Mouse (Mus musculus): Measurements from ENCODE around the gene Kif20b.
A peak's percentile ranks its signal among the peaks of the same experiment; 100 is the strongest.

The Kif20b gene

DNA sequence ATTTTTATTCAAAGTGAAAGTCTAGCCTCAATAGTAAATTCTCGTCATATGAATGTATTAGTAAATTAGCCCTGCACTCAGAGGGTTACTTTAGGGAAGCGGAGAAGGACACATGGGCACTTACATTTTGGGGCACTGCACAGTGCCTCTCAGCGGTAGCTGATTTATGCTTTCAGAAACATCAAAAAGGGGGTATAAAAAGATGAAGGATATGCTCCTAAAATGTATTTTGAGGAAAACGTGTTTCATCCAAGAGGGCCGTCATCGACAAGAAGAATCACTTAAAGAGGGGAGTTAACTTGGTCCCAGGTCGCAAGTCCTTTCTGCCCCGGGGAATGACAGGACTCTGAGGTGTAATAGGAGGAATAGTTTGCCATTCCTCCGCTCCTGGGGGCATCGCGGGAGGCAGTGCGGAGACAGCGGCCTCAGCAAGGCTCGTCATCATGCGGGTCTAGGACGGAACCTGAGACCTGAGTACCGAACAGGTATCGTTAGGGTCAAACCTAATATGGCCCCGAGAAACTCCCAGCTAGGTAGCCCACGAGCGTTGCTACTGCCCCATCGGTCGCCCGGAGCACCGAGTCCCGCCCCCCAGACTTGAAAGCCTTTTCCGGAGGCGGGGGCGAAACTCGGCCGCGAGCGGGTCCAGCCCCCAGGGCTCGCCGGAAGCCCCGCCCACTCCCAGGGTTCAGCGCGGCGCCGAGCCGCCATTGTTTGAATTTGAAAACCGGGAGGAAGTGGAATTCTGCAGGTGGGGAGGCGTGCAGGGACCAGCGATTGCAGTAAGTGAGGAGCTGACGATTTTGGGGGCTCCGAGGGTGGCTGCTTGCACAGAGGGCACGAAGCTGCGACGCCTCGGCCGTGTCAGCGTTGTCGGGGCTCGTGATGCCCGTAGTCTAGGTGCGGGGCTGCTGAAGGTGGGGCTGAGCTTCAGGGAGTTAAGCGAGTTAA lies at the start of gene Kif20b:
Kif20b (plus strand) TSS at position 710 of the 951 bp plus-strand sequence.
- DNase-seq = peak; percentile 79

DNA sequence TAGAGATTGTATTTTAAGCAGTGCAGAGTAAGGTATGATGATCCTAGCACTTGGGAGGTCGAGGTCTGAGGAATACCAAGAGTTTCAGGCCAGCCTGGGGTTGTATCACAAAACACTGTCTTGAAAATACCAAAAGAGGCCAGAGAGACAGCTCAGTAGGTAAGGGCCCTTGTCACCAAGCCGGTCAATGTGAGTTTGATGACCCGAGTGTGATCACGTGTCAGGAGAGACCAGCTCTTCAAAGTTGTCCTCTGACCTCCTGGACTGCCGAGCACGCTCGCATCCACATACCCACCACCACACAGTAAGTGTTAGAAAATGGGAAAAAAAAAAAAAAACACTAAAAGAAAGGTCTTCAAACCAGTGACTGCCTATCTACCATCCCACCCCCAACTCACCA lies 45.5 kb upstream of the Kif20b start:
- DNase-seq = no peak

DNA sequence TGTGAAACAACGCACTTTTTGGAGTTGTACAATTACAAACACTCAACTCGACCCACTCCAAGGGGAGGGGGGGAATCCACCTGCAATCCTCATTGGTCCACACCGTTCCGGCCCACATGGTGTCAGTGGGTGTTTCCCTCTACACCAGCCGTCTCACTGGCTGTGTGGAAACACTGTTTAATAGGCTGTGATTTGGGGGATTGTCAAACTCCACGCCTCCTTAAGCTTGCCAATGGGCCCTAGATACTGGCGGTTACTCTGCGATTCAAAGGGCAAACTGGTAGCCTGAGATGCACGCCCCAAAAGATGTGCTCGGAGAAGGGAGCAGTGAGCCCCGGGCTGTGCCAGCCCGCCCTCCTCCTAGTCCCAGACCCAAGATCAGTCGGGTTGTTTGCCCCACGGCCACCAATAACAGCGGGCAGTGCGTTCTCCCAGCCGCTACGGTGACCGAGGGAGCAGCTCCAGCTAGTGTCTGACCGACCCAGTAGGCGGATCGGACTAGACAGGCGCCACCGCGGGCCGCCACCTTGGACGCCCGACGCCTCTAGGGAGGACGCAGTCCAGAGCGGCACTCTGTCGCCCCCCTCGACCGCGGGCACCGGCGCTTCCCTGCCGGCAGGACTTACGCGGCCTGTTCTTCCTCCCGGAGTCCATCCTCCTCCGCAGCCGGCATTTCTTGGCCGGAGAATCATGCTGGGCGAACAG lies 44.1 kb upstream of the Kif20b start:
- peak; percentile 94 for DNase-seq

GRCm38 (mm10) chr19:34878603-34879541 lies 43.3 kb upstream of the Kif20b start, which contains the start of gene Pank1:
TSS of gene Pank1 (minus strand) at chr19:34879455.
- peak; percentile 71 for DNase-seq

DNA sequence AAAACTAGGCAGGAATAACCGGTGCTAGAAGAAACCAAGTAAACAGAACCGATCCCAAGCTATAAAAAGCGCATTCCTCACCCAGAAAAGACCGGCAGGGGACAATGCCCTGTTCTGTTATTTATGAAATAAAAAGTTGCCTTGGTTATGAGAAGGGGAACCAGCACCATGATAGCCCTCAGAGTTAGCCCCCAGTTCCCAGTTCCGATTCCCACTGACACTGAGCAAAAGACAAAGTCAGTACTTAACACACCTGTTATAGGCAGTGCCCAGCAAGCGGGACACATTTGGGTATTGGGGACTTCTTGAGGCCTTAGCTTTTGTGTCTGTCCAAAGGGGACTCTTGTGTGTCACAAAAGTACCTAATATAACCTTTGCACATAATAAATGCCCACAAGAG lies 42.5 kb upstream of the Kif20b start:
- DNase-seq = no peak

DNA sequence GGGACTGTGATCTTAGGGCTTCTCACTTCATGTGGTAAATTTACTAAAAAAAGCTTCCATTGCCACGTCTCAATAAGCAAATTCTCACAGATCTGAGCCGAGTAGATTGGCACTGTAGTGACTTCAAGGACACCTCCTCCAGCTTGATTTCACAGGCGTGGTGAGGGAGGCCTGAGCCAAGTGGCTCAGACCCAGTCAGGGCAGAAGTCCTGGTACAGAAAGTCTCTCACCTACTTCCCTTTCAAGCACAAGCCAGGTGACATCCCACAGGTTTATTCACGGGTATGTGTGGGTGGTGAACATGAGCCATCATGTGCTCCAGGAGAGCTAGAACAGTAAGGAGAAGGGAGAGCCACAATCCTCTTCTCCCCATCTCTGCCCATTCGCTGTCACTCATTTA lies 41.0 kb upstream of the Kif20b start:
- DNase-seq = no peak

DNA sequence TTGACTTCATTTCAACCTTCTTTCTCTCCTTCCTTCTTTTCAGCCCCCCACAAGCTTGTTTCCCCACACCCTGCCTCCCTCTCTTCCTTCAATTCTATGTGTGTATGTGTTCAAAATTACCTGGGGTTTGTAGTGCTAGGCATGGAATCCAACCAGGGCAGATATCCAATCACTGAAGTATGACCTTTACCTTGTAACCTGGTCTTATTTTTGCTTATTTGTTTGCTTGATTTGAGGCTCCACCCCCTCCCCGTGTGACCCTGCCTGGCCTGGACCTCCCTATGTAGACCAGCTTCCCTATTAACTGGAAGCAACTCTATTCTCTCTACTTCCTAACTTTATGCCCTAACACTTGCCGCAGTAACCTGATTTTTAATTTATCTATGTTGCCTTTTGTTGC lies 39.7 kb upstream of the Kif20b start:
- DNase-seq = no peak

- no peak for DNase-seq
Measured at GRCm38 (mm10) chr19:34883526-34884224, 38.5 kb upstream of the Kif20b start.

DNA sequence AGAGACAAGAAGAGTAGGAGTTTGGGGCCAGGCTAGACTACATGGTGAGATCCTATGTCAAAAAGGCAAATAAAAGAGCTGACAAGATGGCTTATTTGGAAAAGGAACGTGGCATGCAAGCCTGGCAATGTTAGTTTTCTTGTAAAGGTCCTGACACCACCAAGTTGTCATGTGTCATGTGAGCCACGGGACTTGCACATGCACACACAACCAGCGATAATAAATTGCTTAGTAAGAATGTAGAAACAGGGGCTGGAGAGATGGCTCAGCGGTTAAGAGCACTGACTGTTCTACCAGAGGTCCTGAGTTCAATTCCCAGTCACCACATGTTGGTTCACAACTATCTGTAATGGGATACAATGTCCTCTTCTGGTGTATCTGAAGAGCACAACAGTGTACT lies 35.8 kb upstream of the Kif20b start:
- DNase-seq = no peak

GRCm38 (mm10) chr19:34890981-34891380 lies 31.2 kb upstream of the Kif20b start:
- DNase-seq = no peak

- no peak for DNase-seq
Measured at GRCm38 (mm10) chr19:34891590-34891989, 30.6 kb upstream of the Kif20b start.

DNA sequence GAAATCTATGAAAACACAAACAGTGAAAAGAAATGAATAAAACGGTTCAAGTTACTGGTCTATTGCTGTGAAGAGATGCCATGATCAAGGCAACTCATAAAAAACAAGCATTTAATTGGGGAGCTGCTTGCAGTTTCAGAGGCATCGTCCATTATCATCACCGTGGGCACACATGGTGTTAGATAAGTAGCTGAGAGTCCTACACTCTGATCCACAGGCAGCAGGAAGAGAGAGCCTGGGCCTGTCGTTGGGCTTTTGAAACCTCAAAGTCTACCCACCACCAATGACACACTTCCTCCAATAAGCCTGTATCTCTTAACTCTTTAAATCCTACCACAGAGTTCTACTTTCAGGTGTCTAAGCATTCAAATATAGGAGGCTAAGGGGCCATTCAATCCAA lies 27.1 kb upstream of the Kif20b start:
- no peak for DNase-seq

DNA sequence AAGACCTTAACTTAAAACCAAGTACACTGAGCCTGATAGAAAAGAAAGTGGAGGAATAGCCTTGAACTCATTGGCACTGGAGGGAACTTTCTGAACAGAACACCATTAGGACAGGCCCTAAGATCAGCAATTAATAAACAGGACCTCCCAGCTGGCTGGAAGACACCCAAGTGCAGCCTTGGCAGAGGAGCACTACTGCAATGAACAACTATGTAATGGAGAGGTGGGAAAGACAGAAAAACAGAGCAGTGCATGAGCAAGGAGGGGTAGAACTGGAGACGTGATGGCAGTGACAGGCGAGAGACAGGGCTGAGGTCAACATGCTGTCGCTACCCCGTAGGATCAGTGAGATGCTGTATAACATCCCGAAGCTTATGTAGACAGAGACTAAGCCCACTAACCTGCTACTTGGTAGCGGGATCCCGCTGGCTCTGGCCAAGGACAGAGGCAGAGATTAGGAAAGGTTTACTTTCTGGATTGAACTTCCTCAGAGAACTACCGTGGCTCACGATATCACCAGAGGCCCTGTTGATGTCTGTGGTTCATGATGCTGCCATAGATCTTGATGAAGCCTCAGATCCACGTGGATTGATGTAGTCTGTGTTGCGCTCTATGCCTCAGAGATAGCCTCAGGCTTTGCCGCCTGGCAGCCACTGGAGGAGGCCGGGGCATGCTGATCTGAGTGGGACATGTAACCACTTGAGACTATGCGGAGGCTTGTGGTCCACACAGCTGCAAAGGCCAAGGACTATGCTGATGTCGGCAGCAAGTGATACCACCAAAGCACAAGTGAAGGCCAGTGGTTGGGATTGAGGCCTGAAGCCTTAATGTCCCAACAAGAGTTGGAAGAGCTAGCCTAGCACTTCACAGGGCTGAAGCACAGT lies 24.8 kb upstream of the Kif20b start:
- DNase-seq = no peak

DNA sequence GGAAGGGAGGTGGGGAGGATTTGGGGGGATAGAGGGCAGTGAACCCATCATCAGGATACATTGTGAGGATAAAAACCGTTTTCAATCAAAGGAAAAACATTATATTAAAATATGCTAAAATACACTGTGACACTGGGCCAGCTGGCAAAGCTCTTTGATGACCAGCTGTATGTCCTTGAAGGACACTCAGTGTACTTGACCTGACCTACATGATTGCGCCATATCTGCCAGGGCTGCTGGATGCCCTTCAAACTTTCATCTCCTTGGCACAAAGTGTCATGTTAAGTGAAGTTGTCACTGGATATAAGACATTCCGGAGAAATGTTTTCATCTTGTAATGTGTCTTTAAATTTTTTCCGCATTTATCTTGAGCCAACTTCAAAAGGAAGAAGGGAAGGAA lies 23.2 kb upstream of the Kif20b start:
- DNase-seq = no peak

DNA sequence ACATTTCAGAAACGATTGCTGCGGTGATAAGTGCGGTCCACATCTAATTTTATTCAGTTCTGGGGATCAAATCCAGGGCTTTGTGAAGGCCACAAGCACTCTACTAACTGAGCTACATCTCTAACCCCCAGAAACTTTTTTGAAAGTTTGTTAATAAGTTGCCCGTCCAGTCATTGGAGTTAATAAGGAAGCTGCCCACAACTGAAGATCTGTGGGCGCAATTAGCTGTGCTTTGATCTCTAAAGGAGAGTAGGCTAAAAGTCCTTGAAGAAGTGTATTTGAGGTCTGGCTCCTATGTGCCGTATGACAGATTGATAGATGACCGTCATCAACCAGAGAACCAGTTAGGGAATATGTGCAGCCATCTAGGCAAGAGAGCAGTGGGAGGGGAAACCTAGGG lies 20.9 kb upstream of the Kif20b start:
- DNase-seq = no peak

- DNase-seq = no peak
Measured at GRCm38 (mm10) chr19:34901735-34902134, 20.4 kb upstream of the Kif20b start.

GRCm38 (mm10) chr19:34904032-34904431 lies 18.1 kb upstream of the Kif20b start:
- DNase-seq = no peak

DNA sequence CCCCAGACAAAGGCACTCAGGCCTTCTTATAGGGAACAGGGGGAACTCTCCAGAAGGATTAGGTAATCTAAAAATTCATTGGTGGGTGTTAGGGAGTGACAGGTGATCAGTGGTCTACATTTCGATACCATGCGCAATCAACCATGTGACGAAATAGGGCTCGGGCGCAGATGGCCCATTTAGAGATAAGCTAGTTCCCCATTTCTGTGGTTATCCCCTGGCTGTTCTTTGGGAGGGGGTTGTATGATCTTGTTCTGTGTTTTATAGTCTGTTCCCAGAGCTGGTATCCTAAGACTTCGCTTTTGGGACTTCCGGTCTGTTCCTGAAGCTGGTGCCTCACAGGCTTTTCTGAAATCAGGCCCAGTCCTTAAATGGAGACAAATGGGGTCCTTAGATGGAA lies 16.7 kb upstream of the Kif20b start:
- no peak for DNase-seq

GRCm38 (mm10) chr19:34906772-34907171 lies 15.4 kb upstream of the Kif20b start:
- DNase-seq = no peak

DNA sequence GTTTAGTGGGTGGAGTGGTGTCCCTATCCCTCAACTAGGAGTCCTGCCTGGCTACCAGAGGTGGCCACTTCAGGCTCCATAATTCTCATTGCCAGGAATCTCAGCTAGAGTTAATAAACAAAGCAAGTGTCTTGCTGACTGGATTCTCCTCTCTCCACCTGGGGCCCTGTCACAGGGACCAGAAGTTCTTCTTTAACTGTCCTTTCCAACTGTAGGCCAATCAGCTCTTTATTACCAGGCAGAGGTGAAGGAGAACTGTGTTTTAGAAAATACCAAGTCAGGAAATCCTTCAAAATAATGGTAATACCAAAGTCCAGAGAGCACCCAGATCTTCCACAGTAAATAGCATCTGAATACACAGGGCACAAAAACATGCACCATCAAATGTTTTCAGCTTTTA lies 9.8 kb upstream of the Kif20b start:
- DNase-seq = no peak

DNA sequence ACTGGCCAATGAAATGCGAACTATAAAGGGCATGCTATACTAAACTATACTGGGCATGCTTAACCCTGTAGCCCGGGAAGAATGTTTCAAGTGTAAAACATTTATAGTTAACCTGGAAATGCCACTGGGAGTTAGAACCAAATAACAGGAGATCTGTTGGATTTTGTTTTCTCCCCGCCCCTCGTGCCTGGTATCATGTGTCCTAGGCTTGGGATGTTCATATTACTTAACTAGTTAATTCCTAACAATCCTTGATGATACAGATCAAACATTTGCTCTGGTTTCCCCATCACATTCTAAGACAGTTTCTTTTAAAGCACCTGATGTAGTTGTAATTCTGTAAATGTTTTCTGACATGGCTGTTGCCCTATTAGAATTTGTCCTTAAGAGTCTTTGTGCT lies 2.1 kb upstream of the Kif20b start:
- no peak for DNase-seq

All from layer of hippocampus, adult 9-11 months (tissue).